Mouse (Mus musculus): ENCODE results near the gene Spc24.

The Spc24 gene

GRCm38 (mm10) chr9:21749382-21750118, 10.6 kb downstream of the Spc24 start:
- DNase-seq (ENCODE audit: low spot score in 2 of 2) = no peak

DNA sequence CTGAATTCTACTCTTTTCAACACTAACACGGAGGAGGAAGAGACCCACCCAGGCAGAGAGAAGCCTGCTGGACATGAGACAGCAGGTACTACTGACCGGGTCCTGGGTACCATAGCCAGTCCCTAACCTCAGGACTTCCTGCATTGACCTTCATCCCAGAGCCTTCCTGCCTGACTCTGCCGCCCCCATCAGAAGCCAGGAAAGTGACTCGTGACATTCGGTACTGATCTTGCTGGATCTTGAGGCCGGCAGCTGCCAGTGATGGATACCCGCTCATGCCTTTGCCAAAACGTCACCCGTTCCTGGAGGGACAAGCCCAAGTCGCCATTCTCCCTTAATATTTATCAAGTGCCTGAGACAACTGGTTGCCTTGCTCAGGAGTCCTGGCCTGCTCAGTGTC, 11.6 kb downstream of the Spc24 start:
- DNase-seq (ENCODE audit: low spot score in 2 of 2) = no peak

DNA sequence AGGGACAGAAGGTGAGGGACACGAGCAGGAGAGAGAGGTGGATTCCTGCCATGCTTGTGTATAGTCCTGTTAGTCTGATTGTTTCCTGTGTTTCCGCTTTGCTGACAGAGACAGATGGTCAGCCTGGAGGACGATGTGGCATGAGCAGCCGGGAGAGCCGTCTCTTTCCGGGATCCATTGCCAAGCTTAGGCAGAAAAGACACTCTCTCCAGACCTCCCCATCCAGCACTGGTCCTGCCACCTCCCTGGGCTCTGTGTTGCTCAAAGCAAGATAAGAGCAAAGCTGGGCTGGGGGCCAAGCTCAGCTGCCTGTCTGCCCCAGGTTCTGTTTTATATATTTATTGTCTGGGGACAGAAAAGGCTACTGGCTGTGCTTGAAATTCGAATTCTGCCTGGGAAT, 12.1 kb downstream of the Spc24 start:
- DNase-seq (ENCODE audit: low spot score in 2 of 2) = no peak

- DNase-seq (ENCODE audit: low spot score in 2 of 2) = no peak
These were observed 12.8 kb downstream of the Spc24 start for GRCm38 (mm10) chr9:21747238-21747774.

DNA sequence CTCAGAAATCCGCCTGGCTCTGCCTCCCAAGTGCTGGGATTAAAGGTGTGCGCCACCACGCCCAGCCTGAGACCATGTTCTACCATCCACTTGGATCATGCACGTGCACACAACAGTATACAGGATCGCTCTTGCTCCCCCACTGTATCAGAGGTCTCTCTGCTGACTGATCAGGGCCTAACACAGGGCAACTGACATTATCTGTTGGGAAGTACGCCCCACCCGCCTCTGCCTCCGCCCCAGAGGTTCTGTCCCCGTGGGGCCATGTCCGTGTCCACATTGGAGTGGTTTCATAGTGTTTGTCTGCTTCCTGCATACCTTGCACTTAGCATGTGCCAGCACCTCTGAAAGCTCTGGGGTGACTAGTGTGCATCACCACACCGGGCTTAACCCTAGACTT, 18.6 kb downstream of the Spc24 start:
- DNase-seq (ENCODE audit: low spot score in 2 of 2) = no peak

- no peak for DNase-seq (ENCODE audit: low spot score in 2 of 2)
These were observed 19.7 kb downstream of the Spc24 start for GRCm38 (mm10) chr9:21740427-21740826.

GRCm38 (mm10) chr9:21738776-21739175, 21.3 kb downstream of the Spc24 start:
- DNase-seq (ENCODE audit: low spot score in 2 of 2) = no peak

GRCm38 (mm10) chr9:21737188-21737587, 22.9 kb downstream of the Spc24 start:
- no peak for DNase-seq (ENCODE audit: low spot score in 2 of 2)

DNA sequence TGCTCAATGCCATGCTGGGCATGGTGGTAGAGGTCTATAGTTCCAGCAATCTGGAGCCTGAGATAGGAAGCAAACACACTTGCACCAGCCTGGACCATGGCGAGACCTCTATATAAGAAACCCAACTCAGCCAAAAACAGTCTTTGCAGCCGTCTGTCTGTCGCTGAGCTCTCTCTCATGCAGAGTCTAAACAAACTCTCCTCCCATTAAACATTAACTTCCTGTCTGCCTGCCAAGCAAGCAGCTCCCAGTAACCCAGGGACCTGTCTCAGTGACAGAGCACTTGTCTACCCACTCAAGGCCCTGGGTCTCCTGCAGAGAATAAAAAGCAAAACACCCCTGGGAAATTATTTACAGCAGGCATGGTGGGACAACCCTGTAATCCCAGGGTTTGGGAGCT, 23.5 kb downstream of the Spc24 start:
- no peak for DNase-seq (ENCODE audit: low spot score in 2 of 2)

DNA sequence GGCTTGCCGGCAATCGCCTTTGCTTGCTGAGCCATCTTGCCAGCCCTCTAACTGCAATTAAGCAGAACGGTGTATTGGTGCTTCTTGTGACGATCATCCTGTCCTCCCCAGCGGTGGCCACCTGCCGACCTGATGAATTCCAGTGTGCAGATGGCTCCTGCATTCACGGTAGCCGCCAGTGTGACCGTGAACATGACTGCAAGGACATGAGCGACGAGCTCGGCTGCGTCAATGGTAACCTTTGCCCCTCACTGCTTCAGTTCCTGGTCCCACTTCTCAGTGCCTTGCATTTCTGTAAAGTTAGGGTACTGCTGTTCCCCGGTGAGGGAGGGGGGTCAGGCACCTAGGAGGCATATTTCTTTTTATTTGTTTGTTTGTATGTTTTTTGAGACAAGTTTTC, 25.0 kb downstream of the Spc24 start:
- DNase-seq (ENCODE audit: low spot score in 2 of 2) = no peak

- no peak for DNase-seq (ENCODE audit: low spot score in 2 of 2)
These were observed 26.1 kb downstream of the Spc24 start for GRCm38 (mm10) chr9:21733989-21734388.

- DNase-seq (ENCODE audit: low spot score in 2 of 2) = no peak
These were observed 26.7 kb downstream of the Spc24 start for GRCm38 (mm10) chr9:21733446-21733845.

DNA sequence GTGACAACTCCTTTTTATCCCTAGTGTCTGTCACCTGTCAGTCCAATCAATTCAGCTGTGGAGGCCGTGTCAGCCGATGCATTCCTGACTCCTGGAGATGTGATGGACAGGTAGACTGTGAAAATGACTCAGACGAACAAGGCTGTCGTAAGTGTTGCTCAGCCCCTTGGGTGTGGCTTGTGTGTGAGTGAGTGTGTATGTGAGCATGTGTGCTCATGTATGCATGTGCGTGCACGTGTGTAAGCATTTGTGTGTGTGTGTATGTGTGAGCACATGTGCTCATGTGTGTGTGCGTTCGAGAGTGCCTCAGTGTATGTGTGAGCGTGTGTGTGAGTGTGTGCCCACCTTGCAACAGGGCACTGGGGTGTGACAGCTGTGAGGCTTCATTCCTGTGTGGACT, 27.8 kb downstream of the Spc24 start:
- DNase-seq (ENCODE audit: low spot score in 2 of 2) = no peak

DNA sequence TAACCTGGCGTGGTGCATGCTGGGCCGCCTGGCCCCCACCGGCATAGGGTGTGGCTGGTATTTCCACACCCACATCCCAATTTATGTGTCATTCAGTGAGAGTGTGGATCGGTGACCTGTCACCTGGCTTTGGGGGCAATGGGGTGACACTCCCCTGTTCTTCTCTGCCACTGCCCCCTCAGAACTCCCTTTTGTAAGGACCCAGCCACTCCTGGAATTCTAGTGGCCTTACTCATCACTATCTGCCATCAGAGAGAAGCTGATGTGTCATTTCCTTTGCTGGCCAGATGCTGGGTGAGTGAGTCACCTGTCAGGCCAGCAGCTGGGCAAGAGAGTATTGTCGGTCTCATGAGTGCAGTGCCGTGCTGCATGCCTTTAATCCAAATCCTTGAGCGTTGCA, 30.8 kb downstream of the Spc24 start:
- peak; percentile 48 to 53 for DNase-seq (ENCODE audit: low spot score in 2 of 2)

DNA sequence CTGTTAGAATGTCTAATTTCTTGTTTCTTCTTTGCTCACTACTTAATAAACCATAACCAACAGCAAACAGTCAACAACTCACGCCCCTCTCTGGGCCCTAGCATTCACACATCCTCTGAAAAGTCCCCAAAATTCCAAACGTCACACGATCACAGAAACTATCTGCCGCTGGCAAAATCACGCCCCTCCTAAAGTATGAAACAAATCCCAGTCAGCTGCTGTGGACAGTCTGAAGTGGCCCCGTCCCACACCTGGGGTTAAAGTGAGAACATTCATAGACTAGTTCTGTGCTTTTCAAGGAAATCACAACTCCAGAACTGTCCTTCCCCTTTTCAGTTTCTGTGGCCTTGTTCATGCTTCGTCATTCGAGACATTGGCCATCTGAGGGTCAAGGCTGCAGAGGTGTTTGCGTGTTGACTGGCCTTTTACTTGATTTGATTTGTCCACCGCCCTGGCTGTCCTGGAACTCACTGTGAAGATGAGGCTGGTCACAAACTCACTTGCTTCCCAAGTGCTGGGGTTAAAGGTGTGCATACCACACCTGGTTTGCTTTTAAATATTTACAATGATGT, 31.8 kb downstream of the Spc24 start:
- DNase-seq (ENCODE audit: low spot score in 2 of 2) = no peak

- DNase-seq (ENCODE audit: low spot score in 2 of 2) = no peak
These were observed 33.7 kb downstream of the Spc24 start for GRCm38 (mm10) chr9:21726218-21726975.

- DNase-seq (ENCODE audit: low spot score in 2 of 2) = no peak
These were observed 34.6 kb downstream of the Spc24 start for GRCm38 (mm10) chr9:21725224-21726121.

- peak; percentile 84 to 87 for DNase-seq (ENCODE audit: low spot score in 2 of 2)
These were observed 36.0 kb downstream of the Spc24 start for GRCm38 (mm10) chr9:21724147-21724536.

- DNase-seq (ENCODE audit: low spot score in 2 of 2) = peak; percentile 82 to 86
These were observed 36.5 kb downstream of the Spc24 start, which contains the start of gene Ldlr for GRCm38 (mm10) chr9:21723377-21724146. Gene Ldlr (plus strand): TSS chr9:21723483.

- DNase-seq (ENCODE audit: low spot score in 2 of 2) = no peak
These were observed 39.1 kb downstream of the Spc24 start for GRCm38 (mm10) chr9:21721036-21721435.

- no peak for DNase-seq (ENCODE audit: low spot score in 2 of 2)
These were observed 43.1 kb downstream of the Spc24 start for GRCm38 (mm10) chr9:21717015-21717414.
